Mouse (Mus musculus) kidney, adult 2 months (tissue): ENCODE results near the gene Ankrd33b.

Experiments
- CTCF ChIP-seq: fragments of 200-500 bp; conservative IDR thresholded peaks from 2 replicates; pipeline ENCODE4 v1.5.1; 2011; ENCODE audit warnings: low read depth, mild to moderate bottlenecking, control low read depth, low read length, moderate library complexity, mixed read lengths; ENCODE audit not compliant: insufficient read depth, insufficient read length
- POLR2A ChIP-seq: fragments of 200-500 bp; IDR thresholded peaks from one replicate; pipeline ENCODE4 v1.6.1; 2011; ENCODE audit warnings: low read depth, low read length, control low read depth

DNA sequence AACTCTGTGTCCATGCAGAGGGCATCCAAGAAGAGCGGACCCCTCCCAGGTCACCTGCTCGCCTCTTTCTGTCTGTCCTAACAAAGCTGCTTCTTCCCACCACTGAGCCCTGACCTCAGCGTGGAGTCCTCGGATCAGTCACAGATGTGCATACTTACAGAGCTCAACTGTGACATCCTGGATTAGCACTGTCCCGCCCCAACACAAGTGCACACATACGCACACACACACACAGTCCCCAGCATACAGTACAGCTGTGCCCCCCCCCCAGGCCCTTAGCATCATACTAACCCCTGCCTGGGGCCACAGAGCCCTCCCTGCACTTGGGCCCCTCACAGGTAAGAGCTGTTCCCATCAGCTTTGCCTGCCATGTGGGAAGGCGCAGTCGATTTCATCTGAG lies 102.1 kb downstream of the Ankrd33b start:
- TF ChIP-seq CTCF (no peak), POLR2A (no peak)
